In genomic region chr10:59964504-59965361, GRCm38 (mm10) we compare ENCODE assay signal across 9 mouse cellular contexts. TPM values are rescaled to one million over a fixed set of nuclear protein-coding genes. Genes with fewer than 3 reads are reported as not detected.
A peak's percentile ranks its signal among the peaks of the same experiment; 100 is the strongest.
DNase-seq lines count a peak whose midpoint lies in the region; ATAC-seq lines count a peak whose summit lies in the region.
"Had no signal": no experiment of that assay in that cellular context is flagged by ENCODE, and none has a peak within 500 bp of the region (broad histone marks: within the 10 kb centered on the region; RNA-seq: fewer than 3 reads in every experiment).

No protein-coding gene starts in this region.

- 7% methylated on average over 17 of the region's 23 CpGs for WGBS in hindbrain, embryonic 13.5 days
- WGBS in midbrain, embryonic 11.5 days = 2% methylated on average over 20 of the region's 23 CpGs

- H3K27me3 ChIP-seq in hindbrain, embryonic 13.5 days = no peaks in the 10 kb centered on the region
- no peaks in the 10 kb centered on the region for H3K27me3 ChIP-seq in midbrain, embryonic 11.5 days (ENCODE audit: control insufficient read depth, insufficient read depth, low read length)
- H3K27me3 ChIP-seq: megakaryocyte, embryonic 14.5 days had no signal

- peak; percentile 73 for DNase-seq in kidney, postnatal 10 days
- no peak for DNase-seq in kidney, adult 8-10 months
- DNase-seq in embryo, embryonic 11 days = peak; percentile 87
- DNase-seq in midbrain, embryonic 11.5 days (ENCODE audit: low spot score, missing footprints) = peak; percentile 90
- DNase-seq in yolk sac, embryonic 10.5 days (ENCODE audit: low spot score) = peak; percentile 73
- DNase-seq in cerebellum, postnatal 36 days = no peak
- DNase-seq in spleen, postnatal 14 days (ENCODE audit: low spot score in 2 of 2) = no peak

- H3K9me3 ChIP-seq in hindbrain, embryonic 13.5 days = no peaks in the 10 kb centered on the region
- no peaks in the 10 kb centered on the region for H3K9me3 ChIP-seq in midbrain, embryonic 11.5 days (ENCODE audit: control insufficient read depth, low read length)

- H3K4me2 ChIP-seq in hindbrain, embryonic 13.5 days = peak overlapping the region; percentile 48
- H3K4me2 ChIP-seq in midbrain, embryonic 11.5 days = peak overlapping the region; percentile 30

- H3K27ac ChIP-seq in hindbrain, embryonic 13.5 days = peak overlapping the region; percentile 74
- peak overlapping the region; percentile 25; the same call in 1 of the 2 replicates for H3K27ac ChIP-seq in midbrain, embryonic 11.5 days (ENCODE audit: low read depth, low read length)

- no peaks in the 10 kb centered on the region for H3K36me3 ChIP-seq in hindbrain, embryonic 13.5 days
- H3K36me3 ChIP-seq in midbrain, embryonic 11.5 days (ENCODE audit: control insufficient read depth, insufficient read depth, low read length) = no peaks in the 10 kb centered on the region

- H3K4me1 ChIP-seq in hindbrain, embryonic 13.5 days (replicated peaks) = peaks cover 22% of the 10 kb centered on the region
- H3K4me1 ChIP-seq in midbrain, embryonic 11.5 days (ENCODE audit: control insufficient read depth, insufficient read depth, low read length) = peaks cover 8% of the 10 kb centered on the region; the same call in 1 of the 2 replicates

- peak; percentile 67 for ATAC-seq in hindbrain, embryonic 13.5 days (ENCODE audit: low FRiP score)
- ATAC-seq in midbrain, embryonic 11.5 days (ENCODE audit: low FRiP score) = peak; percentile 81

- H3K9ac ChIP-seq in hindbrain, embryonic 13.5 days = 0 out of 2 replicates have a peak overlapping the region, but pooled peaks have one; percentile 49
- H3K9ac ChIP-seq in midbrain, embryonic 11.5 days (ENCODE audit: low read length) = peak overlapping the region; percentile 17; the same call in 1 of the 2 replicates

- H3K4me3 ChIP-seq in hindbrain, embryonic 13.5 days = peak overlapping the region; percentile 23
- peak overlapping the region; percentile 1; the same call in 1 of the 2 replicates for H3K4me3 ChIP-seq in midbrain, embryonic 11.5 days (ENCODE audit: low read depth, low read length)
- H3K4me3 ChIP-seq: megakaryocyte, embryonic 14.5 days had no signal

RNA-seq across cellular contexts. Expression of gene Ddit4, which starts 13.1 kb away (rescaled TPM):
- polyA plus RNA-seq in hindbrain, embryonic 13.5 days (2015; fragmentation: Nextera tagmentation; extraction: Ambion mirVana) = 64.8 and 69.6 TPM in 2 replicates
- polyA plus RNA-seq in midbrain, embryonic 11.5 days (2014; fragmentation: Nextera tagmentation; extraction: Ambion mirVana) = 4.1 and 4.5 TPM in 2 replicates

RNA-seq across cellular contexts. Expression of gene Ascc1, which starts 37.9 kb away (rescaled TPM):
- 47.1 and 47.5 TPM in 2 replicates for polyA plus RNA-seq in hindbrain, embryonic 13.5 days (2015; fragmentation: Nextera tagmentation; extraction: Ambion mirVana)
- polyA plus RNA-seq in midbrain, embryonic 11.5 days (2014; fragmentation: Nextera tagmentation; extraction: Ambion mirVana) = 42.5 and 43.6 TPM in 2 replicates

RNA-seq across cellular contexts. Expression of gene Anapc16, which starts 38.2 kb away (rescaled TPM):
- 127 and 134 TPM in 2 replicates for polyA plus RNA-seq in hindbrain, embryonic 13.5 days (2015; fragmentation: Nextera tagmentation; extraction: Ambion mirVana)
- polyA plus RNA-seq in midbrain, embryonic 11.5 days (2014; fragmentation: Nextera tagmentation; extraction: Ambion mirVana) = 87.2 and 98.5 TPM in 2 replicates

Comparison
In these comparisons a context has a peak if more than half of its experiments do, and no peak if none do; other contexts are left out.
1. DNase-seq: peak in kidney, postnatal 10 days (single experiment), embryo, embryonic 11 days (single experiment), midbrain, embryonic 11.5 days (single experiment) and yolk sac, embryonic 10.5 days (single experiment); none in kidney, adult 8-10 months (0 of 2), cerebellum, postnatal 36 days (0 of 2) and spleen, postnatal 14 days (0 of 2).
2. RNA of gene Ddit4, which starts 13.1 kb away (polyA plus RNA-seq): 64.8 to 69.6 TPM in hindbrain, embryonic 13.5 days; 4.1 to 4.5 TPM in midbrain, embryonic 11.5 days; every median in the first group is over 10 times any median in the second.